Mouse (Mus musculus): ENCODE measurements around the gene Arl8a.
A peak's percentile ranks its signal among the peaks of the same experiment; 100 is the strongest.
"Not testable (repeated sequence)": the region's sequence is repeated elsewhere in the genome, so short reads cannot be mapped to it uniquely, and the experiment has no call there.

The Arl8a gene

GRCm38 (mm10) chr1:135146077-135146945 lies at the start of gene Arl8a:
Arl8a (plus strand) TSS chr1:135146824.
- DNase-seq (ENCODE audit: low read depth, low spot score): peak; percentile 60

GRCm38 (mm10) chr1:135097441-135097840 lies 49.2 kb upstream of the Arl8a start:
- no peak for DNase-seq (ENCODE audit: low read depth, low spot score)

GRCm38 (mm10) chr1:135098441-135098840 lies 48.2 kb upstream of the Arl8a start:
- DNase-seq (ENCODE audit: low read depth, low spot score): peak; percentile 79

GRCm38 (mm10) chr1:135100400-135100799 lies 46.2 kb upstream of the Arl8a start:
- DNase-seq (ENCODE audit: low read depth, low spot score): no peak

GRCm38 (mm10) chr1:135105124-135105523 lies 41.5 kb upstream of the Arl8a start, which contains the start of gene Lgr6:
Lgr6 (minus strand) TSS chr1:135105276.
- no peak for DNase-seq (ENCODE audit: low read depth, low spot score)

- peak; percentile 43 for DNase-seq (ENCODE audit: low read depth, low spot score)
Measured at GRCm38 (mm10) chr1:135105951-135106350, 40.7 kb upstream of the Arl8a start.

- no peak for DNase-seq (ENCODE audit: low read depth, low spot score)
Measured at GRCm38 (mm10) chr1:135108611-135109010, 38.0 kb upstream of the Arl8a start.

- DNase-seq (ENCODE audit: low read depth, low spot score): no peak
Measured at GRCm38 (mm10) chr1:135110075-135110474, 36.5 kb upstream of the Arl8a start.

- not testable (repeated sequence) for DNase-seq (ENCODE audit: low read depth, low spot score)
Measured at GRCm38 (mm10) chr1:135111271-135111670, 35.4 kb upstream of the Arl8a start.

- peak; percentile 42 for DNase-seq (ENCODE audit: low read depth, low spot score)
Measured at GRCm38 (mm10) chr1:135112661-135113060, 34.0 kb upstream of the Arl8a start.

GRCm38 (mm10) chr1:135124573-135125363 lies 21.9 kb upstream of the Arl8a start:
- DNase-seq (ENCODE audit: low read depth, low spot score): no peak

- no peak for DNase-seq (ENCODE audit: low read depth, low spot score)
Measured at GRCm38 (mm10) chr1:135125990-135126389, 20.6 kb upstream of the Arl8a start.

GRCm38 (mm10) chr1:135126443-135127027 lies 20.1 kb upstream of the Arl8a start:
- no peak for DNase-seq (ENCODE audit: low read depth, low spot score)

- no peak for DNase-seq (ENCODE audit: low read depth, low spot score)
Measured at GRCm38 (mm10) chr1:135128011-135128441, 18.6 kb upstream of the Arl8a start.

- no peak for DNase-seq (ENCODE audit: low read depth, low spot score)
Measured at GRCm38 (mm10) chr1:135128986-135129385, 17.6 kb upstream of the Arl8a start.

GRCm38 (mm10) chr1:135129543-135130183 lies 17.0 kb upstream of the Arl8a start:
- no peak for DNase-seq (ENCODE audit: low read depth, low spot score)

GRCm38 (mm10) chr1:135130376-135131018 lies 16.1 kb upstream of the Arl8a start:
- no peak for DNase-seq (ENCODE audit: low read depth, low spot score)

GRCm38 (mm10) chr1:135131034-135131433 lies 15.6 kb upstream of the Arl8a start:
- DNase-seq (ENCODE audit: low read depth, low spot score): no peak

GRCm38 (mm10) chr1:135131560-135131959 lies 15.1 kb upstream of the Arl8a start:
- DNase-seq (ENCODE audit: low read depth, low spot score): no peak

GRCm38 (mm10) chr1:135132473-135132872 lies 14.2 kb upstream of the Arl8a start, which contains the start of gene Ptpn7:
Ptpn7 (plus strand) TSS chr1:135132700.
- DNase-seq (ENCODE audit: low read depth, low spot score): peak; percentile 51

GRCm38 (mm10) chr1:135132893-135133369 lies 13.7 kb upstream of the Arl8a start:
- no peak for DNase-seq (ENCODE audit: low read depth, low spot score)

All from skeletal muscle tissue, adult 2 months (tissue).